Mouse (Mus musculus) olfactory bulb, adult 2 months (tissue): Measurements from ENCODE around the gene Tsen34. TPM values are rescaled to one million over a fixed set of nuclear protein-coding genes. Genes with fewer than 3 reads are reported as not detected.
A peak's percentile ranks its signal among the peaks of the same experiment; 100 is the strongest.

Source experiments
- H3K27ac ChIP-seq: fragments of 200-500 bp; 2 replicates; pipeline ENCODE4 v1.5.1; 2012; ENCODE audit warnings: low read depth, low read length; ENCODE audit not compliant: insufficient read depth
- H3K4me1 ChIP-seq: fragments of 200-500 bp; 2 replicates; pipeline ENCODE4 v1.6.1; 2012; ENCODE audit warnings: low read length; ENCODE audit not compliant: control insufficient read depth, insufficient read depth
- H3K4me3 ChIP-seq: fragments of 200-500 bp; 2 replicates; pipeline ENCODE4 v1.5.1; 2012; ENCODE audit warnings: mild to moderate bottlenecking, low read depth, low read length, moderate library complexity; ENCODE audit not compliant: insufficient read depth
- CTCF ChIP-seq: fragments of 200-500 bp; IDR thresholded peaks from 2 replicates; pipeline ENCODE4 v1.5.1; 2012; ENCODE audit warnings: low read depth, mild to moderate bottlenecking, low read length, moderate library complexity; ENCODE audit not compliant: insufficient read depth
- POLR2A ChIP-seq: fragments of 200-500 bp; IDR thresholded peaks from 2 replicates; pipeline ENCODE4 v1.6.1; 2012; ENCODE audit warnings: mild to moderate bottlenecking, low read depth, low read length, moderate library complexity; ENCODE audit not compliant: insufficient read depth
- WGBS: fragments of 180-500 bp; shearing (Covaris S2); methylation state at CpG from one replicate; pipeline ENCODE4 v1.1.7; 2018; 5-methylcytosine and 5-hydroxymethylcytosine counted together
- polyA plus RNA-seq: library from polyadenylated mRNA; stranded (reverse); fragments of >200 nt; gene quantifications from 2 replicates; pipeline ENCODE4 v1.2.4, GENCODE M21; 2012; ENCODE audit warnings: low replicate concordance; ENCODE audit not compliant: missing spikeins, insufficient read depth, insufficient read length

Tsen34 gene
- polyA plus RNA-seq, result not detected in 2 replicates

GRCm38 (mm10) chr7:3692382-3692986 is at the start of gene Tsen34:
Gene Tsen34 (plus strand): TSS chr7:3692863.
- H3K4me1 ChIP-seq, result peaks cover 15% of the 10 kb centered on the region
- no peak for TF ChIP-seq CTCF
- TF ChIP-seq POLR2A, result no peak
- peak within 1 kb of the TSS; percentile 81 for H3K27ac ChIP-seq
- H3K4me3 ChIP-seq, result peak within 1 kb of the TSS; percentile 74
- under 1% methylated on average over 49 of the region's 49 CpGs for WGBS

DNA sequence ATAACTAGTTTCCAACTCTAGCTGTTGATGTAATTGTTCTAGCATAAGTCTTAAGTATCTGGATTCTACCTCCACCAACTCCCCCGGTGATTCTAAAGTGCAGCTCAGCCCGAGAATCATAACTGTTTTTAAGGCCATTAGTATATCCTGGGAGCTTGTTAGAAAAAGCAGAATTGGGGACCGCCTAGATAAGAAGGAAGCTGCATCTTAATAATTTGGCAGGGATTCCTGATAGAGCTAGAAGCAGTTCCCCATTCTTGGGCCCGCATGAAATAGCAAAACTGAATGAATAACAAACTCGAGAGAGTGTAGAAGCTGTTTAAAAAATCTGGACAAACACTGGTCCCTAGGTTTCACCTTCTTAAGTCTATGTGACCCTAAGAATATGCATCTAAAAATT is 49.3 kb upstream of the Tsen34 start:
- Histone ChIP-seq H3K27ac (no peak overlapping the region), H3K4me3 (no peak overlapping the region), H3K4me1 (peaks cover 7% of the 10 kb centered on the region)
- TF ChIP-seq CTCF (no peak), POLR2A (no peak)
- WGBS, result 63% methylated on average over 5 of the region's 5 CpGs

DNA sequence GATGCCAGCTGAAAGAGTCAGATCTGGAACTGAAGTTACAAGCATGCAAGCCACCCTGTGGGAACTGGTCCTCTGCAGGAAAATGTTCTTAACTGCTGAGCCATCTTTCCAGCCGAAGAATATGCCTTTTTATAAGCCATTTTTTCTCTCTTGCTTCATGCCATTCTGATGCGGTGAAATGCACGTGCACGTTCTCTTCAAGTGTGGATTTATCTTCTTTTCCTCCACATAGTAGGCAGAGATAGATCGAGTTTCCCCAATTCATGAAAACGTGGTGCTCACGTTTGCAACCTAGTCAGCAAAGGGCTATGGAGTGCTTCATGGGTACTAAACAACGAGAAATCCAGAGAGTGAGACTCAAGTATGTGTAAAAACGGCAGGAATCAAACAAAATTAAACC is 48.8 kb upstream of the Tsen34 start:
- WGBS, result 12% methylated on average over 9 of the region's 9 CpGs
- H3K27ac ChIP-seq, result no peak overlapping the region

GRCm38 (mm10) chr7:3644348-3644671 is 48.4 kb upstream of the Tsen34 start:
- peak overlapping the region; percentile 36 for H3K4me3 ChIP-seq

More for the DNA sequence above, 48.8 kb upstream of the Tsen34 start:
- Histone ChIP-seq H3K4me3 (no peak overlapping the region), H3K4me1 (peaks cover 9% of the 10 kb centered on the region)
- TF ChIP-seq POLR2A (no peak), CTCF (no peak)

GRCm38 (mm10) chr7:3644672-3645487 is 47.8 kb upstream of the Tsen34 start, which contains the start of gene Cnot3:
Gene Cnot3 (plus strand): TSS chr7:3645268.
- peaks cover 9% of the 10 kb centered on the region for H3K4me1 ChIP-seq
- no peak for TF ChIP-seq CTCF
- TF ChIP-seq POLR2A, result peak; percentile 80; the same call in 1 of the 2 replicates
- H3K27ac ChIP-seq, result peak within 1 kb of the TSS; percentile 89
- WGBS, result under 1% methylated on average over 56 of the region's 58 CpGs
- peak within 1 kb of the TSS; percentile 89 for H3K4me3 ChIP-seq

More at GRCm38 (mm10) chr7:3644348-3644671, 48.4 kb upstream of the Tsen34 start:
- peaks cover 9% of the 10 kb centered on the region for H3K4me1 ChIP-seq
- no peak for TF ChIP-seq POLR2A
- under 1% methylated on average over 11 of the region's 11 CpGs for WGBS
- no peak overlapping the region for H3K27ac ChIP-seq

GRCm38 (mm10) chr7:3645488-3646025 is 47.1 kb upstream of the Tsen34 start:
- under 1% methylated on average over 56 of the region's 58 CpGs for WGBS
- TF ChIP-seq CTCF (no peak), POLR2A (no peak; the same call in 1 of the 2 replicates)
- Histone ChIP-seq H3K4me3 (peak overlapping the region; percentile 89), H3K27ac (peak overlapping the region; percentile 89), H3K4me1 (peaks cover 9% of the 10 kb centered on the region)

DNA sequence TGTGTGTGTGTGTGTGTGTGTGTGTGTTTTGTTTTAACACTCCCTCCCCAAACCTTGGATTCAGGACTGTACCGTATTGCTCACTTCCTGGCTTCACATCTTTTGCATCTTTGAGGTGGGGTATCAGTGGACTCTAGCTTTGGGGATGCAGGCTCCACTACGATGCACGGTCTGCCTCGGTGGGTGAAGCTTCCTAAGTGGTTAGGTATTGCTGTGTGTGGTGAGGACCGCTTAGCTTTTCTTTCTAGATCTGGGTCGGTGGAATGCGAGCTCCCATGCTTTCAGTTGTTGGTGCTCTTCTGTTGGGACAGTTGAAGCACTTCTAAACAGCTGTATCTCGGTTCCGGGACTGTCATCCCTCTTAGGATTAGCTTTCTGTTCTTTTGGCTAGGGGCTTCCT is 46.5 kb upstream of the Tsen34 start:
- WGBS, result 3% methylated on average over 9 of the region's 9 CpGs
- H3K27ac ChIP-seq, result no peak overlapping the region
- TF ChIP-seq CTCF (no peak), POLR2A (no peak)
- peaks cover 9% of the 10 kb centered on the region for H3K4me1 ChIP-seq
- H3K4me3 ChIP-seq, result peak overlapping the region; percentile 89

- Histone ChIP-seq H3K4me3 (peak overlapping the region; percentile 89), H3K27ac (no peak overlapping the region), H3K4me1 (peaks cover 9% of the 10 kb centered on the region)
- TF ChIP-seq CTCF, result no peak
- TF ChIP-seq POLR2A, result no peak
- 47% methylated on average over 4 of the region's 4 CpGs for WGBS
These were observed 46.0 kb upstream of the Tsen34 start for GRCm38 (mm10) chr7:3646641-3647040.

- WGBS, result 88% methylated on average over 4 of the region's 4 CpGs
- no peak overlapping the region for H3K27ac ChIP-seq
- TF ChIP-seq POLR2A (no peak), CTCF (no peak)
- H3K4me3 ChIP-seq, result no peak overlapping the region
- no peaks in the 10 kb centered on the region for H3K4me1 ChIP-seq
These were observed 35.7 kb upstream of the Tsen34 start for GRCm38 (mm10) chr7:3656966-3657365.
